Mouse (Mus musculus): ENCODE data around the gene Flt4.

Flt4 gene

GRCm38 (mm10) chr11:49650113-49650993, 41.3 kb downstream of the Flt4 start:
- peak; percentile 72 for DNase-seq (ENCODE audit: low read depth)

GRCm38 (mm10) chr11:49650994-49651761, 42.1 kb downstream of the Flt4 start:
- DNase-seq (ENCODE audit: low read depth), result peak; percentile 65

- no peak for DNase-seq (ENCODE audit: low read depth)
Observed at GRCm38 (mm10) chr11:49651762-49652322, 42.8 kb downstream of the Flt4 start.

GRCm38 (mm10) chr11:49652401-49653078, 43.5 kb downstream of the Flt4 start:
- DNase-seq (ENCODE audit: low read depth), result peak; percentile 87

GRCm38 (mm10) chr11:49653079-49653408, 44.0 kb downstream of the Flt4 start:
- no peak for DNase-seq (ENCODE audit: low read depth)

GRCm38 (mm10) chr11:49654651-49655050, 45.6 kb downstream of the Flt4 start:
- DNase-seq (ENCODE audit: low read depth), result no peak

GRCm38 (mm10) chr11:49655501-49655900, 46.4 kb downstream of the Flt4 start:
- DNase-seq (ENCODE audit: low read depth), result no peak

GRCm38 (mm10) chr11:49658065-49658464, 49.0 kb downstream of the Flt4 start:
- DNase-seq (ENCODE audit: low read depth), result no peak

GRCm38 (mm10) chr11:49658791-49659469, 49.9 kb downstream of the Flt4 start:
- no peak for DNase-seq (ENCODE audit: low read depth)

GRCm38 (mm10) chr11:49659470-49659799, 50.4 kb downstream of the Flt4 start:
- DNase-seq (ENCODE audit: low read depth), result no peak

- no peak for DNase-seq (ENCODE audit: low read depth)
Observed at GRCm38 (mm10) chr11:49662292-49662780, 53.3 kb downstream of the Flt4 start.

- DNase-seq (ENCODE audit: low read depth), result no peak
Observed at GRCm38 (mm10) chr11:49663310-49663709, 54.2 kb downstream of the Flt4 start, which contains the start of gene Scgb3a1. Gene Scgb3a1, plus strand, starts transcription at chr11:49663610.

GRCm38 (mm10) chr11:49664262-49665140, 55.4 kb downstream of the Flt4 start:
- no peak for DNase-seq (ENCODE audit: low read depth)

- DNase-seq (ENCODE audit: low read depth), result no peak
Observed at GRCm38 (mm10) chr11:49665462-49665861, 56.4 kb downstream of the Flt4 start.

GRCm38 (mm10) chr11:49673433-49673832, 64.4 kb downstream of the Flt4 start:
- no peak for DNase-seq (ENCODE audit: low read depth)

GRCm38 (mm10) chr11:49684237-49684973, 75.3 kb downstream of the Flt4 start:
- DNase-seq (ENCODE audit: low read depth), result no peak

GRCm38 (mm10) chr11:49695013-49695412, 86.0 kb downstream of the Flt4 start:
- no peak for DNase-seq (ENCODE audit: low read depth)

GRCm38 (mm10) chr11:49695695-49696094, 86.6 kb downstream of the Flt4 start:
- DNase-seq (ENCODE audit: low read depth), result no peak

GRCm38 (mm10) chr11:49696472-49696871, 87.4 kb downstream of the Flt4 start:
- DNase-seq (ENCODE audit: low read depth), result no peak

- no peak for DNase-seq (ENCODE audit: low read depth)
Observed at GRCm38 (mm10) chr11:49697779-49698178, 88.7 kb downstream of the Flt4 start.

Data from c-Kit-positive CD71-positive TER-119-negative erythroid progenitor cells, embryonic 14.5 days (primary cell).